ENCODE assay signal across 8 mouse cellular contexts in genomic region chr1:119093739-119094138, GRCm38 (mm10). TPM values are rescaled to one million over a fixed set of nuclear protein-coding genes. Genes with fewer than 3 reads are reported as not detected.
A peak's percentile ranks its signal among the peaks of the same experiment; 100 is the strongest.
DNase-seq lines count a peak whose midpoint lies in the region; ATAC-seq and TF ChIP-seq lines count a peak whose summit lies in the region.

No protein-coding gene starts in this region.

- H3K9me3 ChIP-seq in kidney, embryonic 15.5 days (replicated peaks), result no peaks in the 10 kb centered on the region
- no peaks in the 10 kb centered on the region for H3K9me3 ChIP-seq in limb, embryonic 11.5 days (ENCODE audit: control insufficient read depth, low read length)
- no peaks in the 10 kb centered on the region for H3K9me3 ChIP-seq in midbrain, postnatal 0 days (ENCODE audit: low read length)

- no peak overlapping the region for H3K9ac ChIP-seq in kidney, embryonic 15.5 days
- H3K9ac ChIP-seq in limb, embryonic 11.5 days (ENCODE audit: low read length), result no peak overlapping the region
- H3K9ac ChIP-seq in midbrain, postnatal 0 days (replicated peaks; ENCODE audit: low read length, poor library complexity, severe bottlenecking), result no peak overlapping the region

- ATAC-seq in kidney, embryonic 15.5 days (replicated peaks; ENCODE audit: low FRiP score), result no peak
- ATAC-seq in limb, embryonic 11.5 days (ENCODE audit: insufficient number of reproducible peaks, low FRiP score, low TSS enrichment, low read depth), result no peak
- ATAC-seq in midbrain, postnatal 0 days (ENCODE audit: low FRiP score), result peak; percentile 59

- 17% methylated on average over 8 of the region's 8 CpGs for WGBS in kidney, embryonic 15.5 days
- 17% methylated on average over 8 of the region's 8 CpGs for WGBS in limb, embryonic 11.5 days
- 20% methylated on average over 8 of the region's 8 CpGs for WGBS in midbrain, postnatal 0 days

- H3K4me1 ChIP-seq in kidney, embryonic 15.5 days, result peaks cover 11% of the 10 kb centered on the region; the same call in 1 of the 2 replicates
- 0 out of 2 replicates have a peak, but pooled peaks cover 2% of the 10 kb centered on the region for H3K4me1 ChIP-seq in limb, embryonic 11.5 days (ENCODE audit: control insufficient read depth, insufficient read depth, low read length)
- H3K4me1 ChIP-seq in midbrain, postnatal 0 days (ENCODE audit: insufficient read depth, low read length), result no peaks in the 10 kb centered on the region

- H3K27ac ChIP-seq in kidney, embryonic 15.5 days, result no peak overlapping the region
- no peak overlapping the region for H3K27ac ChIP-seq in limb, embryonic 11.5 days (replicated peaks; ENCODE audit: low read depth, low read length)
- H3K27ac ChIP-seq in midbrain, postnatal 0 days (ENCODE audit: low read depth, low read length), result no peak overlapping the region

- H3K36me3 ChIP-seq in kidney, embryonic 15.5 days, result no peaks in the 10 kb centered on the region
- H3K36me3 ChIP-seq in limb, embryonic 11.5 days (ENCODE audit: control insufficient read depth, insufficient read depth, low read length), result no peaks in the 10 kb centered on the region
- H3K36me3 ChIP-seq in midbrain, postnatal 0 days (ENCODE audit: insufficient read depth, low read length), result no peaks in the 10 kb centered on the region

- peak; percentile 41 for DNase-seq in kidney, adult 11 months
- DNase-seq in cerebellum, adult 9-11 months, result peak; percentile 66
- DNase-seq in frontal cortex, postnatal 25 days (ENCODE audit: low spot score in 2 of 2), result peak; percentile 62 to 73
- peak; percentile 22 to 76 for DNase-seq in kidney, adult 8-10 months
- DNase-seq in limb, embryonic 11.5 days (ENCODE audit: low spot score), result peak; percentile 87
- DNase-seq in midbrain, postnatal 0 days (ENCODE audit: low spot score), result peak; percentile 87
- DNase-seq in testis, postnatal 10 days (ENCODE audit: low spot score), result peak; percentile 84

- no peak overlapping the region for H3K4me2 ChIP-seq in kidney, embryonic 15.5 days
- no peak overlapping the region for H3K4me2 ChIP-seq in limb, embryonic 11.5 days (ENCODE audit: low read depth, severe bottlenecking)
- no peak overlapping the region for H3K4me2 ChIP-seq in midbrain, postnatal 0 days (ENCODE audit: low read depth, low read length, poor library complexity, severe bottlenecking)

- no peak overlapping the region for H3K4me3 ChIP-seq in kidney, embryonic 15.5 days (replicated peaks)
- no peak overlapping the region for H3K4me3 ChIP-seq in limb, embryonic 11.5 days (ENCODE audit: low read depth, low read length)
- H3K4me3 ChIP-seq in midbrain, postnatal 0 days (ENCODE audit: low read depth, low read length), result no peak overlapping the region

- peak; percentile 98 for TF ChIP-seq CTCF in midbrain, postnatal 0 days (IDR thresholded peaks at IDR 0.05)

- no peaks in the 10 kb centered on the region for H3K27me3 ChIP-seq in kidney, embryonic 15.5 days
- H3K27me3 ChIP-seq in limb, embryonic 11.5 days (ENCODE audit: control insufficient read depth, insufficient read depth, low read length), result no peaks in the 10 kb centered on the region
- H3K27me3 ChIP-seq in midbrain, postnatal 0 days (ENCODE audit: insufficient read depth, low read length), result no peaks in the 10 kb centered on the region

RNA-seq across cellular contexts. Expression of gene Gli2, which starts 40.3 kb away (rescaled TPM):
- polyA plus RNA-seq in kidney, embryonic 15.5 days (2015; fragmentation: Nextera tagmentation; extraction: Ambion mirVana), result 4.8 and 6.5 TPM in 2 replicates
- polyA plus RNA-seq in limb, embryonic 11.5 days (2014; fragmentation: Nextera tagmentation; extraction: Ambion mirVana), result 17.7 and 17.8 TPM in 2 replicates
- total RNA-seq in midbrain, postnatal 0 days (2014; rRNA removed), result 3.3 and 4.7 TPM in 2 replicates
- 0.77 and 0.84 TPM in 2 replicates for polyA plus RNA-seq in midbrain, postnatal 0 days (2015; fragmentation: Nextera tagmentation; extraction: Ambion mirVana)
